In the genomic region with DNA sequence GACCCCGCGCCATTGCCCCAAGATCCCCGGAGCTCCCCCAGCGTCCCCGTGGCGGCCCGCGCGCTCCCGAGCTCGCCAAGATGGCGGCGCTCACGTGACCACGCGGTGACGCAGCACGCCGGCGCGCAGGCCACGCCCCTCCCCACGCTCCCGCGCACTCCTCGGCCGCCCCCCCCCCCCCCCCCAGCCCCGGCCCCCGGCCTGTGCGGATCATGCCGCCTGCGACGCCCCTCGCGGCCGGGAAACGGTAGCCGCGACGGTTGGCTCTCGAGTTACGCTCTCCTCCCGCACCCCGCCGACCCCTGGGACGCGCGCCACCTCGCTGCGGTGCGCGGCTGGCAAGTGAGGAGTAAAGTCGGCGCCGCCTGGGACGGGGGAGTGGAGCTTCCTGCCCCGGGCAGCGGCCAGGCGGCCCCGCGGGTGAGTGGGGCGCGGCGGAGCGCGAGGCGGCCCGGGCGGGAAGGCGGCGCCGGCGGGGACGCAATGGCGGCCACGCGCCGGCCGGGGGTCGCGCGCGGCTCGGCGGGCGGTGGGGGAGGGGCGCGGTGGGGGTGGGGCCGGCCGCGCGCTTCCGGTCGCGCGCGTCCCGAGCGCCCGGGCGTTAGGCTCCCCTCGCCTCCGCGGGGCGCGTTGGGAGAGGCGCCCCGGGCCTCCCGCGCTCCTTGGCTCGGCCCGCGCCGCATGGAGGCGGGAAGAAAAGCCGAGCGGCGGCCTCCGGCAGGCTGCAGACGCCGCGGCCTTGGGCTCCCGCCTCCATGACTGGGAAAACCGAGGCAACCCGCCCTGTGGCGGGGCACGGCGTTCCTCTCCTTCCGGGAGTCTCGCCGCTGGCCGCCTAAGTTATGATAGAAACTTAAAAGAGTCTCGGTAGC, we compare ENCODE assay signal across 8 mouse cellular contexts. TPM values are rescaled to one million over a fixed set of nuclear protein-coding genes. Genes with fewer than 3 reads are reported as not detected.
DNase-seq lines count a peak whose midpoint lies in the region; ATAC-seq and TF ChIP-seq lines count a peak whose summit lies in the region.

A gene (plus strand): TSS at position 157 of the 872 bp plus-strand sequence.

- H3K36me3 ChIP-seq in forebrain, embryonic 13.5 days (ENCODE audit: poor library complexity, severe bottlenecking): peaks cover 17% of the 10 kb centered on the region
- peaks cover 8% of the 10 kb centered on the region; the same call in 1 of the 2 replicates for H3K36me3 ChIP-seq in heart, postnatal 0 days (replicated peaks; ENCODE audit: control insufficient read depth, insufficient read depth, low read length)
- H3K36me3 ChIP-seq in neural tube, embryonic 14.5 days (ENCODE audit: control insufficient read depth, insufficient read depth, low read length): no peaks in the 10 kb centered on the region

- H3K9me3 ChIP-seq in forebrain, embryonic 13.5 days (replicated peaks): peaks cover 4% of the 10 kb centered on the region
- H3K9me3 ChIP-seq in heart, postnatal 0 days (replicated peaks; ENCODE audit: control insufficient read depth, low read length): peaks cover 7% of the 10 kb centered on the region
- H3K9me3 ChIP-seq in neural tube, embryonic 14.5 days (ENCODE audit: control insufficient read depth, low read length): no peaks in the 10 kb centered on the region

- ATAC-seq in forebrain, embryonic 13.5 days: peak; percentile 79
- ATAC-seq in heart, postnatal 0 days (ENCODE audit: insufficient read depth, low read depth): peak; percentile 84
- peak; percentile 79 for ATAC-seq in neural tube, embryonic 14.5 days (ENCODE audit: low read depth)

- peak within 1 kb of the TSS; percentile 81 for H3K4me3 ChIP-seq in forebrain, embryonic 13.5 days
- H3K4me3 ChIP-seq in heart, postnatal 0 days (ENCODE audit: low read depth, low read length): peak within 1 kb of the TSS; percentile 98
- H3K4me3 ChIP-seq in neural tube, embryonic 14.5 days (ENCODE audit: low read depth, low read length): peak within 1 kb of the TSS; percentile 85

- TF ChIP-seq CTCF in heart, postnatal 0 days (IDR thresholded peaks at IDR 0.05; ENCODE audit: low read depth): peak; percentile 20; the same call in 1 of the 2 replicates

- peak within 1 kb of the TSS; percentile 70 for H3K4me2 ChIP-seq in forebrain, embryonic 13.5 days
- peak within 1 kb of the TSS; percentile 72 for H3K4me2 ChIP-seq in heart, postnatal 0 days (ENCODE audit: low read depth, low read length)
- peak within 1 kb of the TSS; percentile 80 for H3K4me2 ChIP-seq in neural tube, embryonic 14.5 days (ENCODE audit: low read depth, low read length)

- DNase-seq in ES-CJ7 (ENCODE audit: low read depth, low spot score): peak; percentile 87
- peak; percentile 88 for DNase-seq in c-Kit-positive CD71-positive TER-119-positive erythroid progenitor cells, embryonic 14.5 days (ENCODE audit: low spot score)
- peak; percentile 89 for DNase-seq in heart, postnatal 0 days (ENCODE audit: low spot score)
- DNase-seq in kidney, postnatal 36 days: peak; percentile 91 to 97
- DNase-seq in lung, adult 18-20 months: peak; percentile 89
- peak; percentile 98 for DNase-seq in testis, postnatal 10 days (ENCODE audit: low spot score)

- peak within 1 kb of the TSS; percentile 98 for H3K9ac ChIP-seq in forebrain, embryonic 13.5 days
- peak within 1 kb of the TSS; percentile 99 for H3K9ac ChIP-seq in heart, postnatal 0 days (replicated peaks; ENCODE audit: low read depth, low read length)
- H3K9ac ChIP-seq in neural tube, embryonic 14.5 days (replicated peaks; ENCODE audit: low read depth, low read length): peak within 1 kb of the TSS; percentile 100

- peak within 1 kb of the TSS; percentile 100 for H3K27ac ChIP-seq in forebrain, embryonic 13.5 days
- H3K27ac ChIP-seq in heart, postnatal 0 days (ENCODE audit: low read depth): peak within 1 kb of the TSS; percentile 100
- peak within 1 kb of the TSS; percentile 100 for H3K27ac ChIP-seq in neural tube, embryonic 14.5 days (ENCODE audit: low read depth, low read length)

- WGBS in forebrain, embryonic 13.5 days: under 1% methylated on average over 42 of the region's 133 CpGs
- 1% methylated on average over 61 of the region's 133 CpGs for WGBS in heart, postnatal 0 days
- under 1% methylated on average over 73 of the region's 133 CpGs for WGBS in neural tube, embryonic 14.5 days

- no peak for TF ChIP-seq EP300 in heart, postnatal 0 days (IDR thresholded peaks at IDR 0.05; ENCODE audit: low read depth)

- H3K4me1 ChIP-seq in forebrain, embryonic 13.5 days: peaks cover 30% of the 10 kb centered on the region
- H3K4me1 ChIP-seq in heart, postnatal 0 days (ENCODE audit: control insufficient read depth, insufficient read depth): peaks cover 14% of the 10 kb centered on the region
- peaks cover 13% of the 10 kb centered on the region for H3K4me1 ChIP-seq in neural tube, embryonic 14.5 days (ENCODE audit: control insufficient read depth, insufficient read depth, low read length)

- no peaks in the 10 kb centered on the region for H3K27me3 ChIP-seq in forebrain, embryonic 13.5 days
- H3K27me3 ChIP-seq in heart, postnatal 0 days (ENCODE audit: control insufficient read depth, insufficient read depth, low read length): no peaks in the 10 kb centered on the region
- no peaks in the 10 kb centered on the region for H3K27me3 ChIP-seq in neural tube, embryonic 14.5 days (ENCODE audit: control insufficient read depth, insufficient read depth, low read length)

RNA-seq across cellular contexts. Expression of the gene that starts here (rescaled TPM):
- 25.8 and 27.8 TPM in 2 replicates for polyA plus RNA-seq in forebrain, embryonic 13.5 days (2015; fragmentation: Nextera tagmentation; extraction: Ambion mirVana)
- 12.1 and 51.4 TPM in 2 replicates for total RNA-seq in heart, postnatal 0 days (2014; rRNA removed; ENCODE audit: low replicate concordance)
- polyA plus RNA-seq in heart, postnatal 0 days (2015; fragmentation: Nextera tagmentation; extraction: Ambion mirVana): 33.1 and 33.9 TPM in 2 replicates
- polyA plus RNA-seq in neural tube, embryonic 14.5 days (2014; fragmentation: Nextera tagmentation; extraction: Ambion mirVana): 14.6 TPM in 2 replicates

Comparison
In these comparisons a context has a peak if more than half of its experiments do, and no peak if none do; other contexts are left out.
1. Peak in every context shown above with its lines: DNase-seq, ATAC-seq, H3K4me3 ChIP-seq and H3K27ac ChIP-seq.